Mouse (Mus musculus) stomach, postnatal 0 days (tissue): ENCODE results near the gene Adora1. TPM values are rescaled to one million over a fixed set of nuclear protein-coding genes. Genes with fewer than 3 reads are reported as not detected.
A peak's percentile ranks its signal among the peaks of the same experiment; 100 is the strongest.

ENCODE experiments used
- ATAC-seq: fragments of 200-750 bp; cut with Nextera tagmentation; 2 replicates; pipeline ENCODE4 v1.8.0; 2017; ENCODE audit not compliant: low FRiP score, low TSS enrichment
- DNase-seq: peaks from one replicate; pipeline ENCODE4 v3.0.0-alpha.2; 2016; ENCODE audit warnings: low spot score
- H3K27ac ChIP-seq: fragments of 300-500 bp; sonication (generic); replicated peaks from 2 replicates; pipeline ENCODE4 v1.5.1; 2014; ENCODE audit warnings: mild to moderate bottlenecking, control low read depth
- H3K27me3 ChIP-seq: fragments of 300-500 bp; sonication (generic); 2 replicates; pipeline ENCODE4 v1.6.1; 2014; ENCODE audit warnings: low read length; ENCODE audit not compliant: control insufficient read depth, insufficient read depth
- H3K36me3 ChIP-seq: fragments of 300-500 bp; sonication (generic); 2 replicates; pipeline ENCODE4 v1.6.1; 2014; ENCODE audit warnings: low read length, mixed read lengths; ENCODE audit not compliant: control insufficient read depth, insufficient read depth
- H3K4me1 ChIP-seq: fragments of 300-500 bp; sonication (generic); replicated peaks from 2 replicates; pipeline ENCODE4 v1.6.1; 2014; ENCODE audit warnings: antibody characterized with exemption; ENCODE audit not compliant: control insufficient read depth, insufficient read depth
- H3K4me2 ChIP-seq: fragments of 300-500 bp; sonication (generic); replicated peaks from 2 replicates; pipeline ENCODE4 v1.6.1; 2014; ENCODE audit warnings: low read depth, mild to moderate bottlenecking, control low read depth, moderate library complexity
- H3K4me3 ChIP-seq: fragments of 300-500 bp; sonication (generic); 2 replicates; pipeline ENCODE4 v1.5.1; 2014; ENCODE audit warnings: low read depth, low read length, control low read depth
- H3K9ac ChIP-seq: fragments of 300-500 bp; sonication (generic); 2 replicates; pipeline ENCODE4 v1.6.1; 2014; ENCODE audit warnings: mild to moderate bottlenecking, low read length, control low read depth, mixed read lengths
- H3K9me3 ChIP-seq: fragments of 300-500 bp; sonication (generic); 2 replicates; pipeline ENCODE4 v1.6.1; 2016; ENCODE audit warnings: low read length; ENCODE audit not compliant: control insufficient read depth
- CTCF ChIP-seq: IDR thresholded peaks from 2 replicates; pipeline ENCODE4 v1.5.1; 2016; ENCODE audit warnings: antibody characterized with exemption, low read depth, mild to moderate bottlenecking, moderate library complexity
- EP300 ChIP-seq: optimal IDR thresholded peaks from 2 replicates; pipeline ENCODE3; 2016; ENCODE audit warnings: antibody characterized with exemption
- WGBS: fragments of 180-500 bp; shearing (Covaris S2); extraction: QIAGEN DNeasy Blood & Tissue Kit; methylation state at CpG from one replicate; pipeline ENCODE4 v1.1.7; 2014; 5-methylcytosine and 5-hydroxymethylcytosine counted together
- polyA plus RNA-seq: library from polyadenylated mRNA; unstranded; fragments of >200 nt; fragmentation: Nextera tagmentation; extraction: Ambion mirVana; gene quantifications from 2 replicates; pipeline ENCODE4 v1.2.1, GENCODE M21; 2015

Gene Adora1
- polyA plus RNA-seq, 1 experiment from 2014 or later = 11.2 TPM

- WGBS = 53% methylated on average over 6 of the region's 6 CpGs
- H3K4me2 ChIP-seq = no peak overlapping the region
- H3K4me1 ChIP-seq = no peaks in the 10 kb centered on the region
- H3K9me3 ChIP-seq = no peaks in the 10 kb centered on the region
- H3K27ac ChIP-seq = no peak overlapping the region
- DNase-seq (no peak), ATAC-seq (no peak)
- no peaks in the 10 kb centered on the region for H3K36me3 ChIP-seq
- H3K4me3 ChIP-seq = no peak overlapping the region
- no peaks in the 10 kb centered on the region for H3K27me3 ChIP-seq
- TF ChIP-seq CTCF = no peak
- TF ChIP-seq EP300 = no peak
- no peak overlapping the region for H3K9ac ChIP-seq
These were observed 24.2 kb downstream of the Adora1 start for GRCm38 (mm10) chr1:134211043-134211442.

- no peak overlapping the region for H3K27ac ChIP-seq
- ATAC-seq (no peak), DNase-seq (no peak)
- 72% methylated on average over 6 of the region's 6 CpGs for WGBS
- no peak for TF ChIP-seq CTCF
- no peak overlapping the region for H3K4me2 ChIP-seq
- no peaks in the 10 kb centered on the region for H3K9me3 ChIP-seq
- H3K4me1 ChIP-seq = no peaks in the 10 kb centered on the region
- no peaks in the 10 kb centered on the region for H3K36me3 ChIP-seq
- no peaks in the 10 kb centered on the region for H3K27me3 ChIP-seq
- H3K9ac ChIP-seq = no peak overlapping the region
- H3K4me3 ChIP-seq = no peak overlapping the region
These were observed 25.0 kb downstream of the Adora1 start for GRCm38 (mm10) chr1:134210179-134210755.

DNA sequence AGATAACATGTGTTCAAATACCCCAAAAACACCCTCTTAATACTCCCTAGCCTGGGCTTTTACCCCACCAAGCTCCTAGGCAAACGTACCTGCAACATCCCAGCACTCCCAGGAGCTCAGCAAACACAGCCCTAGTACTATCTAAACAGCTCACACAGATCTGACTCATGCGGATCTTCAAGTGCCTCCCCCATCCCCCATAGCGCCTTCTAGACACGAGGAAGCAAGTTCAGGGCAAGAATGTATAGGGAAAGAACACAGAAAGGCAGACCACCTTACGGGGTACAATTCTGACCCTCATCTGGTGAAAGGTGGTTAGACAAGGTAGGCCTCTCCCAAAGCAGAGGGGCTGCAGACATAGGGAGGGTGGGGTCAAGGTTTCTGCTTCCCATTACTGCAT lies 29.1 kb downstream of the Adora1 start:
- ATAC-seq (peak; percentile 54), DNase-seq (peak; percentile 69)
- TF ChIP-seq CTCF (no peak), EP300 (no peak)
- Histone ChIP-seq H3K4me2 (no peak overlapping the region), H3K9ac (no peak overlapping the region), H3K36me3 (no peaks in the 10 kb centered on the region), H3K27ac (no peak overlapping the region), H3K4me3 (no peak overlapping the region), H3K27me3 (no peaks in the 10 kb centered on the region), H3K4me1 (no peaks in the 10 kb centered on the region), H3K9me3 (no peaks in the 10 kb centered on the region)
- 21% methylated on average over 5 of the region's 5 CpGs for WGBS

DNA sequence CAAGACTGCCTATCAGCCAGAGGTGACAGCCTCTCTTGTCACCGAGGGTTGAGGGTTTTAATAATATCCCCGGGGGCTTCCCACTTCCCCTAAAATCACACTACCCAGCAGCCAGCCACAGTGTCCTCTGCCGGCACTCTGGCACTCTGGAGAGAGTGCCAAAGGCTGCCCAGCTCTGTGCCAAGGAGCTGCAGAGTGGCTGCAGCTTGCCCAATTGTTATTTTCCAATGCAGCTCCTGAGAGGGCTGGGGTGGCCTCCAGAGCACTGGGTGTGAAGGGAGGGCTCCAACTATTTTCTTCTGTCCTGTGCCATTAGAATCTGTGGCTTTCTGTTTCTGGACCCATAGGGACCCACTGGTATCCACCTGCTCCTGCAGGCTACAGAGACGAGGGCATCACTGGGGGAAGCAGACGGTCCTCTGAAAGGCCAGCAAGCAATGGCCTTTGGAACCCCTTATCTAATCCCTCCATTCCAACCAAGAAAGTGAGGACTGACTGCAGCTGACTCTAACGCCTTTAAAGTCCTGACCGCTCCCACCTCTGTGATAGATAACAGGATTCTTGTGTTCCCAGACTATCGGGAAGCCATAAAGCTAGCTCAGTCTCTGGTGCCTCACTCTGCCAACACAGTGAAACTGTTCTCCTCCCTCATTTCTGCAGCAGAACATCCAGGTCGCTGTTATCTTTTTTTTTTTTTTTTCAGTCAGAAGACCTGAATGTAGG lies 29.8 kb downstream of the Adora1 start:
- H3K4me2 ChIP-seq = no peak overlapping the region
- no peaks in the 10 kb centered on the region for H3K36me3 ChIP-seq
- H3K4me1 ChIP-seq = no peaks in the 10 kb centered on the region
- H3K9me3 ChIP-seq = no peaks in the 10 kb centered on the region
- DNase-seq = no peak
- no peak for ATAC-seq
- H3K27me3 ChIP-seq = no peaks in the 10 kb centered on the region
- H3K27ac ChIP-seq = peak overlapping the region; percentile 30; the same call in 1 of the 2 replicates
- H3K9ac ChIP-seq = no peak overlapping the region
- TF ChIP-seq CTCF = no peak
- no peak for TF ChIP-seq EP300
- 37% methylated on average over 9 of the region's 9 CpGs for WGBS
- H3K4me3 ChIP-seq = no peak overlapping the region

DNA sequence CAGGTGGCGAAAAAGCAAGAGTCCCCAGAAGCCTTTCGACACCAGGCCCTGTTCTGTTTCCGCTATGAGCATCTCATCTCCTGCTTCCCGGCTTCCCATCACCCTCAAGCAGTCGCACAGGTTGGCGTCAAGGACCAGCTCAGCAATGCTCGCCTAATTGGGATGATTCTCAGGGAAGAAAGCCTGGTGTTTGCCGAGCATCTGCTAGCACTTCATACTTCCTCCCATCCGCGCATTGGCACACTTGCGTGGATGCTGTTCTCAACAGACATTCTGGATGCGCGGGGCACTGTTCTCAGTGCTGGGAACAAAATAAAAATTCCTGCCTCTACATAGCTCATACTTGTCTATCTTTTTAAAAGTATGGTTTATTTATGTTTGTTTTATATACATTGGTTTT lies 31.0 kb downstream of the Adora1 start:
- no peaks in the 10 kb centered on the region for H3K4me1 ChIP-seq
- H3K27me3 ChIP-seq = no peaks in the 10 kb centered on the region
- H3K27ac ChIP-seq = no peak overlapping the region
- WGBS = 90% methylated on average over 13 of the region's 13 CpGs
- no peak for TF ChIP-seq EP300
- TF ChIP-seq CTCF = no peak
- no peak overlapping the region for H3K9ac ChIP-seq
- H3K36me3 ChIP-seq = no peaks in the 10 kb centered on the region
- ATAC-seq = no peak
- no peak for DNase-seq
- H3K4me3 ChIP-seq = no peak overlapping the region
- H3K4me2 ChIP-seq = no peak overlapping the region
- no peaks in the 10 kb centered on the region for H3K9me3 ChIP-seq

GRCm38 (mm10) chr1:134201751-134202420 lies 33.3 kb downstream of the Adora1 start:
- no peak for ATAC-seq
- WGBS = 47% methylated on average over 3 of the region's 3 CpGs
- TF ChIP-seq EP300 (no peak), CTCF (peak; percentile 90)

More at GRCm38 (mm10) chr1:134201751-134202420, 33.3 kb downstream of the Adora1 start:
- Histone ChIP-seq H3K4me2 (no peak overlapping the region), H3K36me3 (no peaks in the 10 kb centered on the region), H3K27me3 (no peaks in the 10 kb centered on the region), H3K4me1 (no peaks in the 10 kb centered on the region), H3K9ac (no peak overlapping the region), H3K4me3 (no peak overlapping the region), H3K9me3 (no peaks in the 10 kb centered on the region), H3K27ac (no peak overlapping the region)
- peak; percentile 81 for DNase-seq
